Mouse (Mus musculus) testis, postnatal 14 days (tissue): ENCODE measurements around the gene Parp14.
"Not testable (repeated sequence)": the region's sequence is repeated elsewhere in the genome, so short reads cannot be mapped to it uniquely, and the experiment has no call there.

Experiments used
- DNase-seq: peaks from one replicate; pipeline ENCODE4 v3.0.0; 2021; ENCODE audit warnings: low spot score

Gene Parp14

GRCm38 (mm10) chr16:35871048-35871851, at the start of gene Parp14:
Gene Parp14 (minus strand): TSS chr16:35871544.
- DNase-seq, result no peak

DNA sequence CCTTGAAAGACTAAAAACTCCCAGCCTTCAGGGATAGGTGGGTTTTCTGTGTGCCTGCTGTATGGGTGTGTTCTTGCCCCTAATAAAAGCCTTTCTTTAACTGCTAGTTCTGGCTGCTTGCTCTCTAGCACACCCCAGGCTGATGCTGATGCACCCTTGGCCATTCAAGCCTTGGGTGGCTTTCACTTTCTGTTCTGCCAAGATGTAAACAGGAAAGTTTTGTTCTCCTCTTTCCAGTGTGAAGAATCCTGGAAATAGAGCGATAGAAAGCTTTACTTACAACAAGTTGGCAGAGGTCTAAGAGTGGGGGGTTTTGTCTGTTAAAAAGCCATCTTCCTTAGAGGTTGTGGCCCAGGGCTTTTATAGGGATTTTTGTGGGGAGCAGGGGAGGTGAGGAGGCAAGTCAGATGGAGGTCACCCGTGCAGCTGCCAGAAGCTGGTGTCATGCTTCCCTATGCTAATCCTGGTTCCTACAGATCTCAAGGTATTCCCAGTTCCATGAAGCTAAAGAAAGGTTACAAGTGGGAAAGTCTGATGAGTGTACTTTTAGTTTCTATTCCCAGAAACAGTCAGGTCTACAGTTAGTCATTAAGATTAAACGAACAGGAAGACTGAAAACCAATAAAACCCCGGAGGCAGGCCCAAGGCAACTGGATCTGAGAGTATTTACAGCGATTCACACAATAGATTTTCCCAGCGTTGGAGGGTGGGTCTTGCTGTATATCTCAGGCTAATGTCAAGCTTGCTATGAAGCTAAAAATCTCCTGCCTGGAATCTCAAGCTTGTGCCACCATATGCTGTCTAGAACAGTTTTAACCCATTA, 47.6 kb upstream of the Parp14 start:
- no peak for DNase-seq

GRCm38 (mm10) chr16:35914301-35914700, 43.0 kb upstream of the Parp14 start:
- no peak for DNase-seq

DNA sequence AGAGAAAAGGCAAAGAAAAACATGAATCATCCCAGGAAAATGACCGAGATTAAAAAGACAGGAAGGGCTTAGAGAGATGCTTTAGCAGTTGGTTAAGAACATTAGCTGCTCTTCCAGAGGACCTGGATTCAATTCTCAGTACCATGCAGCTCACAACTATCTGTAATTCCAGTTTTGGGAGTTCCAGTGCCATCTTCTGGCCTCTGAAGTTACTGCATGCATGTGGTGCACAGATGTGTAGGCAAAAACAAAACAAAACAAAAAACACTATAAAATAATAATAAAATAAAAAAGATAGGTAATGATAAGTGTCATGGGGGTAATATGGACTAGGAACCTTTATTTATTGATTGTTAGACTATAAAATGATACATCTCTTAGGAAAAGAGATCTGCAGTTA, 42.2 kb upstream of the Parp14 start:
- DNase-seq, result no peak

GRCm38 (mm10) chr16:35911449-35911848, 40.1 kb upstream of the Parp14 start:
- DNase-seq, result no peak

GRCm38 (mm10) chr16:35907432-35908201, 36.3 kb upstream of the Parp14 start:
- DNase-seq, result no peak

- DNase-seq, result no peak
These were observed 35.5 kb upstream of the Parp14 start for GRCm38 (mm10) chr16:35906887-35907286.

- DNase-seq, result no peak
These were observed 34.6 kb upstream of the Parp14 start for GRCm38 (mm10) chr16:35905819-35906485.

- DNase-seq, result no peak
These were observed 34.0 kb upstream of the Parp14 start for GRCm38 (mm10) chr16:35905355-35905754.

DNA sequence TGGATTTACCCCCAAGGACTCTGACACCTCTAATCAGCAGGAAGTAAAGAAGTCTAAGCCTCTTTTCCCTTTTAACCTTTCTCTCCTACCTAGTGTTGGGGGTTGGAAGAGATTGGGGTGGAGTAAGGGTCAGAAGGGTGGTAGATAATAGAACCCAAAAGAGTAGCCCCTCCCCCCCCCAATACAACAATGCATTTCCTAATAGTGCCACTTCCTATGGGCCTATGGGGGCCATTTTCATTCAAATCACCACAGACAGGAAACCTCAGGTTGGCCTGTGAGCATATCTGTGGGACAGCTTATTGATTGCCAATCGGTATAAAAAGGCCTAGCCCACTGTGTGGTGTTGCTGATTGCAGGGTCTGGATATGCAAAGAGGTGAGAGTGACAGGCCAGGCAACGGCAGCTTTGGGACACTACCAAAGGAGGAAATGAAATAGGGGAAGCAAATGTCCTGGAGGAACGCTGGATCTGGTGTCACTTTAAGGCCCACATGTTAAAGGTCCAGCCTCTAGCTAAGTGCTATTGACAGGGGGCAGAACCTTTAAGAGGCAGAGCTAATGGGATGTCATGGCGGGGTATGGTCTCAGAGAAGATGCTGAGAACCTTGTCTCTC, 32.9 kb upstream of the Parp14 start:
- no peak for DNase-seq

- DNase-seq, result no peak
These were observed 31.8 kb upstream of the Parp14 start for GRCm38 (mm10) chr16:35903014-35903640.

- no peak for DNase-seq
These were observed 29.2 kb upstream of the Parp14 start for GRCm38 (mm10) chr16:35900541-35900940.

GRCm38 (mm10) chr16:35894997-35895396, 23.7 kb upstream of the Parp14 start:
- no peak for DNase-seq

DNA sequence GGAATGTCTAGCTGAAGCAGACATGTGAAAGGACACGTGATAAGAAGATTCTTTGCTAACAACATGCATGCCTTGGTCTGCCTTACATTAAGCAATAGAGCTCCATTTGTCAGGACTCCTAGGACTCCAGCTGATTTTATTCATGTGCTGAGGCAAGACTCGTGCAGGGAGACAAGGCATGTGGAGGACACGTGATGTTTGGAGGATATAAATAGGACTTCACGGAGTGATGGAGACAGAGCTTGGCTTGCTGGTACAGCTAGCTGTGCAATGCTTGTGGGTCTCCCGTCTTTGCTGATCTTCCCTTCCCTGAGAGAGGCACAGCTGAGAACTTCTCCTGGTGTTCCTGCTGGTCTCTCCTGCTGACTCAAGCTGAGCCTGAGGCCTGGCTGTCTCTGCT, 20.3 kb upstream of the Parp14 start:
- not testable (repeated sequence) for DNase-seq

- DNase-seq, result no peak
These were observed 19.3 kb upstream of the Parp14 start for GRCm38 (mm10) chr16:35890645-35891044.

DNA sequence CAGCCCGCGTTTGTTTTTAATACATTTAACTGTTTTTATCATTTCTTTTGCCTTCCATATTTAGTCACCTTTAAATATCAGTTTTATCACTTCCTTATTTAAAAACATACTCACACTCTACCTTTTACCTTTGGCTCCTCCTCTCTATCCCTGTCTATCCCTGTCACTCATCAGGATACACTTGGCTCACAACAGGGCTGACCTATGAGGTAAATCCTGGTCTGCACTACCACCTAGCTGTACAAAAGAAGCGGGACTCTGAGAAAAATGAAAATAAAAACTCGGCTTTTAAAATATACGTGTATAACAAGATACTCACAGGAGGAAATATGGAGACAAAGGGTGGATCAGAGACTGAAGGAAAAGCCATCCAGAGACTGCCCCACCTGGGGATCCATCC, 17.6 kb upstream of the Parp14 start:
- DNase-seq, result no peak

DNA sequence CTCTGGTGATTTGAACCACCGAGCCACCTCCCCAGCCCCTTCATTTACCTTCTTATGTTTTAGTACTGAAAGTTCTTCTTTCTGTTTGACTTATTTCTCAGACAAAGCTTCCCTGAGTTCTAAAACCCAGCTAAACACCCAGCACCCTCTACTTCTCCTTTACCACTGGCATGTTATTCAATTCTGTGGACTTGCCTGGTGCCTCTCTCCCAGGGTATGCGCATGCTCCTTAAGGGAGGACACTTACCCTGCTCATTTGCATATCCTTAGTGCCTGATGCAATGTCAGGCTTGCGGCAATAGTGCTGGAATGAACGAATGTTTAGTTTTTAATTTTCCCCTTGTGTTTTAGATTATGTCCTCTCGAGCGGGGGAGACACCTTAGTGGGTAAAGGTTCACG, 16.8 kb upstream of the Parp14 start:
- DNase-seq, result no peak

DNA sequence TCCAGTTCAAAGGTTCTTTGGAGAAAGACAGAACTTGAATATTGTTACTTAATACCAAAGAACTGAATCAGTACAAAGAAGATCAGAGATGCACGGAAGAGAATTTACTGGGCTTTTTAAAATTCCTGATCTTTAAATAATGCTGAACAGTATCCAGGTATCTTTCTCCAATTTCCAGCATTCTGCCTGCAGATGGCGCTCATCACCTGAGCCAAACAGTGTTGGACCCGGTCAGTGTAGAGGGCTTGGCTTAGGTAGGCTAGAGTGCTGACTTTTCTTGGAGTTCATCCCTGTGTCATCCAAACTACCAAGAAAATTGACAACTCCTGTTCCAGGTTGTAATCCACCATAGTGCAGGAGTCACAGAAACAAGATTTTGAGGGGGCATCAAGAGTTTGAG, 3.1 kb upstream of the Parp14 start:
- no peak for DNase-seq

- DNase-seq, result no peak
These were observed 1.2 kb upstream of the Parp14 start for GRCm38 (mm10) chr16:35872410-35873006.

GRCm38 (mm10) chr16:35871898-35872297, 554 bp upstream of the Parp14 start:
- DNase-seq, result no peak
